Mouse (Mus musculus): ENCODE results near the gene Rflnb. TPM values are rescaled to one million over a fixed set of nuclear protein-coding genes. Genes with fewer than 3 reads are reported as not detected.

The Rflnb gene
- polyA plus RNA-seq, 1 experiment from 2014 or later: 5.4 TPM

GRCm38 (mm10) chr11:76052496-76052895, 24.9 kb upstream of the Rflnb start:
- Histone ChIP-seq H3K36me3 (replicated peaks) (no peaks in the 10 kb centered on the region), H3K27me3 (no peaks in the 10 kb centered on the region), H3K4me1 (replicated peaks) (no peaks in the 10 kb centered on the region), H3K9ac (no peak overlapping the region), H3K4me3 (replicated peaks) (no peak overlapping the region), H3K27ac (replicated peaks) (no peak overlapping the region), H3K4me2 (no peak overlapping the region), H3K9me3 (replicated peaks) (no peaks in the 10 kb centered on the region)
- ATAC-seq (ENCODE audit: insufficient read depth): no peak
- WGBS (ENCODE audit: insufficient replicate concordance): 76% methylated on average over 5 of the region's 5 CpGs

GRCm38 (mm10) chr11:76050967-76051512, 23.5 kb upstream of the Rflnb start:
- Histone ChIP-seq H3K9me3 (replicated peaks) (no peaks in the 10 kb centered on the region), H3K27ac (replicated peaks) (no peak overlapping the region), H3K4me2 (no peak overlapping the region), H3K4me3 (replicated peaks) (no peak overlapping the region), H3K4me1 (replicated peaks) (no peaks in the 10 kb centered on the region), H3K36me3 (replicated peaks) (0 out of 2 replicates have a peak, but pooled peaks cover 6% of the 10 kb centered on the region), H3K9ac (no peak overlapping the region), H3K27me3 (no peaks in the 10 kb centered on the region)
- WGBS (ENCODE audit: insufficient replicate concordance): 59% methylated on average over 5 of the region's 5 CpGs
- no peak for ATAC-seq (ENCODE audit: insufficient read depth)

GRCm38 (mm10) chr11:76050509-76050908, 22.9 kb upstream of the Rflnb start:
- H3K4me3 ChIP-seq (replicated peaks): no peak overlapping the region
- H3K9ac ChIP-seq: no peak overlapping the region
- H3K36me3 ChIP-seq (replicated peaks): 0 out of 2 replicates have a peak, but pooled peaks cover 8% of the 10 kb centered on the region
- H3K4me2 ChIP-seq: no peak overlapping the region
- WGBS (ENCODE audit: insufficient replicate concordance): 43% methylated on average over 3 of the region's 3 CpGs
- H3K9me3 ChIP-seq (replicated peaks): no peaks in the 10 kb centered on the region
- H3K4me1 ChIP-seq (replicated peaks): no peaks in the 10 kb centered on the region
- H3K27ac ChIP-seq (replicated peaks): no peak overlapping the region
- no peak for ATAC-seq (ENCODE audit: insufficient read depth)
- H3K27me3 ChIP-seq: no peaks in the 10 kb centered on the region

- 0 out of 2 replicates have a peak, but pooled peaks cover 8% of the 10 kb centered on the region for H3K36me3 ChIP-seq (replicated peaks)
- H3K4me2 ChIP-seq: no peak overlapping the region
- no peak for ATAC-seq (ENCODE audit: insufficient read depth)
- no peaks in the 10 kb centered on the region for H3K9me3 ChIP-seq (replicated peaks)
- no peak overlapping the region for H3K27ac ChIP-seq (replicated peaks)
- H3K27me3 ChIP-seq: no peaks in the 10 kb centered on the region
- no peaks in the 10 kb centered on the region for H3K4me1 ChIP-seq (replicated peaks)
- no peak overlapping the region for H3K4me3 ChIP-seq (replicated peaks)
- 65% methylated on average over 6 of the region's 6 CpGs for WGBS (ENCODE audit: insufficient replicate concordance)
- no peak overlapping the region for H3K9ac ChIP-seq
These were observed 17.8 kb upstream of the Rflnb start for GRCm38 (mm10) chr11:76045367-76045766.

GRCm38 (mm10) chr11:76044468-76044867, 16.9 kb upstream of the Rflnb start:
- Histone ChIP-seq H3K9me3 (replicated peaks) (no peaks in the 10 kb centered on the region), H3K27ac (replicated peaks) (no peak overlapping the region), H3K4me2 (no peak overlapping the region), H3K4me3 (replicated peaks) (no peak overlapping the region), H3K9ac (no peak overlapping the region), H3K27me3 (no peaks in the 10 kb centered on the region), H3K4me1 (replicated peaks) (no peaks in the 10 kb centered on the region), H3K36me3 (replicated peaks) (0 out of 2 replicates have a peak, but pooled peaks cover 8% of the 10 kb centered on the region)
- no peak for ATAC-seq (ENCODE audit: insufficient read depth)
- WGBS (ENCODE audit: insufficient replicate concordance): 73% methylated on average over 6 of the region's 6 CpGs

- no peaks in the 10 kb centered on the region for H3K9me3 ChIP-seq (replicated peaks)
- no peak overlapping the region for H3K4me2 ChIP-seq
- H3K36me3 ChIP-seq (replicated peaks): 0 out of 2 replicates have a peak, but pooled peaks cover 8% of the 10 kb centered on the region
- WGBS (ENCODE audit: insufficient replicate concordance): 58% methylated on average over 5 of the region's 5 CpGs
- H3K4me1 ChIP-seq (replicated peaks): no peaks in the 10 kb centered on the region
- H3K4me3 ChIP-seq (replicated peaks): no peak overlapping the region
- no peak overlapping the region for H3K27ac ChIP-seq (replicated peaks)
- ATAC-seq (ENCODE audit: insufficient read depth): no peak
- H3K27me3 ChIP-seq: no peaks in the 10 kb centered on the region
- no peak overlapping the region for H3K9ac ChIP-seq
These were observed 15.3 kb upstream of the Rflnb start for GRCm38 (mm10) chr11:76042882-76043281.

GRCm38 (mm10) chr11:76042041-76042638, 14.6 kb upstream of the Rflnb start:
- no peak overlapping the region for H3K4me3 ChIP-seq (replicated peaks)
- WGBS (ENCODE audit: insufficient replicate concordance): 52% methylated on average over 10 of the region's 10 CpGs
- H3K4me1 ChIP-seq (replicated peaks): no peaks in the 10 kb centered on the region
- H3K36me3 ChIP-seq (replicated peaks): 0 out of 2 replicates have a peak, but pooled peaks cover 6% of the 10 kb centered on the region
- H3K27me3 ChIP-seq: no peaks in the 10 kb centered on the region
- H3K9me3 ChIP-seq (replicated peaks): no peaks in the 10 kb centered on the region
- no peak for ATAC-seq (ENCODE audit: insufficient read depth)
- H3K4me2 ChIP-seq: no peak overlapping the region
- no peak overlapping the region for H3K27ac ChIP-seq (replicated peaks)
- no peak overlapping the region for H3K9ac ChIP-seq

GRCm38 (mm10) chr11:76040761-76041376, 13.3 kb upstream of the Rflnb start:
- no peaks in the 10 kb centered on the region for H3K4me1 ChIP-seq (replicated peaks)
- ATAC-seq (ENCODE audit: insufficient read depth): no peak
- H3K27me3 ChIP-seq: no peaks in the 10 kb centered on the region
- no peak overlapping the region for H3K4me2 ChIP-seq
- H3K27ac ChIP-seq (replicated peaks): no peak overlapping the region
- no peak overlapping the region for H3K9ac ChIP-seq
- H3K36me3 ChIP-seq (replicated peaks): 0 out of 2 replicates have a peak, but pooled peaks cover 2% of the 10 kb centered on the region
- WGBS (ENCODE audit: insufficient replicate concordance): 55% methylated on average over 4 of the region's 4 CpGs
- no peak overlapping the region for H3K4me3 ChIP-seq (replicated peaks)
- no peaks in the 10 kb centered on the region for H3K9me3 ChIP-seq (replicated peaks)

GRCm38 (mm10) chr11:76040106-76040505, 12.5 kb upstream of the Rflnb start:
- H3K4me1 ChIP-seq (replicated peaks): no peaks in the 10 kb centered on the region

GRCm38 (mm10) chr11:76039271-76040053, 11.9 kb upstream of the Rflnb start:
- Histone ChIP-seq H3K9ac (no peak overlapping the region), H3K27ac (replicated peaks) (no peak overlapping the region), H3K4me1 (replicated peaks) (no peaks in the 10 kb centered on the region), H3K36me3 (replicated peaks) (no peaks in the 10 kb centered on the region), H3K27me3 (no peaks in the 10 kb centered on the region), H3K9me3 (replicated peaks) (no peaks in the 10 kb centered on the region), H3K4me3 (replicated peaks) (no peak overlapping the region), H3K4me2 (no peak overlapping the region)
- ATAC-seq (ENCODE audit: insufficient read depth): no peak
- 57% methylated on average over 3 of the region's 3 CpGs for WGBS (ENCODE audit: insufficient replicate concordance)

More at GRCm38 (mm10) chr11:76040106-76040505, 12.5 kb upstream of the Rflnb start:
- 31% methylated on average over 8 of the region's 8 CpGs for WGBS (ENCODE audit: insufficient replicate concordance)
- Histone ChIP-seq H3K4me2 (no peak overlapping the region), H3K27ac (replicated peaks) (no peak overlapping the region), H3K4me3 (replicated peaks) (no peak overlapping the region), H3K27me3 (no peaks in the 10 kb centered on the region), H3K36me3 (replicated peaks) (no peaks in the 10 kb centered on the region), H3K9ac (no peak overlapping the region), H3K9me3 (replicated peaks) (no peaks in the 10 kb centered on the region)
- ATAC-seq (ENCODE audit: insufficient read depth): no peak
